ENCODE assay signal across 22 mouse cellular contexts in the genomic region with DNA sequence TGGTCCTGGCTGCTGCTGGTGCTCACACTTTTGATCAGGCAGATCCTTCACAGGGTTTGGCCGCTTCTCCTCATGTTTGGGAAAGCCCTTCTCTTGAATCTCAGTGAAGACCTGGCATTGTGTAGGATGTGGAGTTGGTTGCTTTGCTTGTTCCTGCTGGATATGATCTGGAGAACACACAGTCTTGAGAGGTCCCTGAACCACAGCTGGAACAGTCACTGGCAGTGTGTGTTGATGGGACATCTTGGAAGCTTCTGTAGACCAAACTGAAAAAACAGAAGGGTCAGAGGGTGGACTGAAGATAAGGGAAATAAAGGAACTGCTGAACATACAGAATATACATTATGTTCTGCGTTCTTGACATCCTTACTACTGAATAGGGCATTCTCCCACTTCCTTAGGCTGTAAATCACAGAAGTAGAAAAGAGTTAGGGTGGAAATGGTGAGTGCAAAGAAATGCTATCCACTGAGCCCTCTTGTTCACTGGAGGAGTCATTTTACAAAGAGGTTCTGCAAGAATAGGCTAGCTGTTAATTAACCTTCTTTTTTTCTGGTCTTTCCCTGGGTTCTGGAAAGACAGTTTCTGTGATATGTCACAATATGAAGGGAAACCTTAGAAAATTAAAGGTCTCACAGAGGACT. TPM values are rescaled to one million over a fixed set of nuclear protein-coding genes. Genes with fewer than 3 reads are reported as not detected.
"Had no signal": no experiment of that assay in that cellular context is flagged by ENCODE, and none has a peak within 500 bp of the region (broad histone marks: within the 10 kb centered on the region; RNA-seq: fewer than 3 reads in every experiment).

No protein-coding gene starts in this region.

- H3K36me3 ChIP-seq: midbrain, embryonic 13.5 days; midbrain, embryonic 15.5 days; neural tube, embryonic 12.5 days; stomach, embryonic 15.5 days had no signal

- DNase-seq: liver, postnatal 0 days; lung, embryonic 14.5 days; lung, postnatal 14 days; lung, postnatal 36 days; right cerebral cortex, postnatal 14 days; thymus, adult 2 months; thymus, postnatal 25 days; thymus, postnatal 4 days had no signal

- H3K4me3 ChIP-seq: megakaryocyte, embryonic 14.5 days; midbrain, embryonic 13.5 days; midbrain, embryonic 15.5 days; neural tube, embryonic 12.5 days; stomach, embryonic 15.5 days had no signal

- ATAC-seq: liver, postnatal 0 days; midbrain, embryonic 13.5 days; midbrain, embryonic 15.5 days had no signal

- H3K4me2 ChIP-seq: lung, embryonic 14.5 days; midbrain, embryonic 11.5 days; midbrain, embryonic 13.5 days; midbrain, embryonic 15.5 days; neural tube, embryonic 12.5 days; stomach, embryonic 15.5 days had no signal

- H3K4me1 ChIP-seq: midbrain, embryonic 13.5 days; midbrain, embryonic 15.5 days; neural tube, embryonic 12.5 days; stomach, embryonic 15.5 days had no signal

- H3K27me3 ChIP-seq: megakaryocyte, embryonic 14.5 days; midbrain, embryonic 13.5 days; midbrain, embryonic 15.5 days; neural tube, embryonic 12.5 days; stomach, embryonic 15.5 days had no signal

- H3K9me3 ChIP-seq: megakaryocyte, embryonic 14.5 days; midbrain, embryonic 13.5 days; midbrain, embryonic 15.5 days; neural tube, embryonic 12.5 days; stomach, embryonic 15.5 days had no signal

- H3K27ac ChIP-seq: macrophage; midbrain, embryonic 13.5 days; midbrain, embryonic 15.5 days; neural tube, embryonic 12.5 days; stomach, embryonic 15.5 days had no signal

- H3K9ac ChIP-seq: liver, postnatal 0 days; lung, embryonic 14.5 days; midbrain, embryonic 13.5 days; midbrain, embryonic 15.5 days; neural tube, embryonic 12.5 days; stomach, embryonic 15.5 days had no signal

RNA-seq across cellular contexts. Expression of a gene that starts 0.9 kb away (rescaled TPM):
- polyA plus RNA-seq: liver, postnatal 0 days; lung, embryonic 16.5 days; macrophage; midbrain, embryonic 11.5 days; midbrain, embryonic 13.5 days; midbrain, embryonic 15.5 days; midbrain, postnatal 0 days; neural tube, embryonic 14.5 days; spleen, adult 2 months had no signal

RNA-seq across cellular contexts. Expression of a gene that starts 16.2 kb away (rescaled TPM):
- polyA plus RNA-seq: lung, embryonic 14.5 days; lung, embryonic 16.5 days; macrophage; midbrain, embryonic 11.5 days; midbrain, embryonic 13.5 days; midbrain, embryonic 15.5 days; midbrain, postnatal 0 days; neural tube, embryonic 12.5 days; neural tube, embryonic 14.5 days; spleen, adult 2 months; stomach, postnatal 0 days had no signal

RNA-seq across cellular contexts. Expression of a gene that starts 34.7 kb away (rescaled TPM):
- polyA plus RNA-seq: liver, postnatal 0 days; lung, embryonic 14.5 days; lung, embryonic 16.5 days; macrophage; midbrain, embryonic 11.5 days; midbrain, embryonic 13.5 days; midbrain, embryonic 15.5 days; midbrain, postnatal 0 days; neural tube, embryonic 12.5 days; neural tube, embryonic 14.5 days; spleen, adult 2 months; stomach, embryonic 15.5 days; urinary bladder, adult 2 months had no signal

RNA-seq across cellular contexts. Expression of a gene that starts 38.3 kb away (rescaled TPM):
- polyA plus RNA-seq: liver, postnatal 0 days; lung, embryonic 14.5 days; lung, embryonic 16.5 days; macrophage; midbrain, embryonic 11.5 days; midbrain, embryonic 13.5 days; midbrain, embryonic 15.5 days; midbrain, postnatal 0 days; neural tube, embryonic 12.5 days; neural tube, embryonic 14.5 days; spleen, adult 2 months; stomach, embryonic 15.5 days; stomach, postnatal 0 days; testis, adult 2 months; urinary bladder, adult 2 months had no signal

RNA-seq across cellular contexts. Expression of a gene that starts 48.8 kb away (rescaled TPM):
- polyA plus RNA-seq: liver, postnatal 0 days; lung, embryonic 14.5 days; lung, embryonic 16.5 days; macrophage; midbrain, embryonic 11.5 days; midbrain, embryonic 13.5 days; midbrain, embryonic 15.5 days; midbrain, postnatal 0 days; neural tube, embryonic 12.5 days; neural tube, embryonic 14.5 days; spleen, adult 2 months; stomach, embryonic 15.5 days; thymus, adult 2 months had no signal
